Mouse (Mus musculus): Measurements from ENCODE around the gene Mpi. TPM values are rescaled to one million over a fixed set of nuclear protein-coding genes. Genes with fewer than 3 reads are reported as not detected.
A peak's percentile ranks its signal among the peaks of the same experiment; 100 is the strongest.

Gene Mpi
- total and polyA plus RNA-seq, 2 experiments from 2014 or later: 64.6 to 67.9 TPM

GRCm38 (mm10) chr9:57525516-57525915, 27.0 kb downstream of the Mpi start:
- no peaks in the 10 kb centered on the region for H3K27me3 ChIP-seq (ENCODE audit: insufficient read depth, low read length)
- no peak for TF ChIP-seq CTCF (IDR thresholded peaks at IDR 0.05; ENCODE audit: low read depth)
- H3K4me2 ChIP-seq (ENCODE audit: low read depth, low read length): no peak overlapping the region
- DNase-seq (ENCODE audit: low spot score): no peak
- peaks cover 10% of the 10 kb centered on the region; the same call in 1 of the 2 replicates for H3K4me1 ChIP-seq (ENCODE audit: insufficient read depth, low read length)
- no peak for ATAC-seq
- no peak overlapping the region for H3K4me3 ChIP-seq (ENCODE audit: low read length)
- H3K9me3 ChIP-seq (ENCODE audit: low read length): no peaks in the 10 kb centered on the region
- 88% methylated on average over 2 of the region's 2 CpGs for WGBS
- no peak overlapping the region for H3K27ac ChIP-seq
- H3K9ac ChIP-seq (replicated peaks; ENCODE audit: low read length): no peak overlapping the region
- no peaks in the 10 kb centered on the region for H3K36me3 ChIP-seq (ENCODE audit: insufficient read depth, low read length)

DNA sequence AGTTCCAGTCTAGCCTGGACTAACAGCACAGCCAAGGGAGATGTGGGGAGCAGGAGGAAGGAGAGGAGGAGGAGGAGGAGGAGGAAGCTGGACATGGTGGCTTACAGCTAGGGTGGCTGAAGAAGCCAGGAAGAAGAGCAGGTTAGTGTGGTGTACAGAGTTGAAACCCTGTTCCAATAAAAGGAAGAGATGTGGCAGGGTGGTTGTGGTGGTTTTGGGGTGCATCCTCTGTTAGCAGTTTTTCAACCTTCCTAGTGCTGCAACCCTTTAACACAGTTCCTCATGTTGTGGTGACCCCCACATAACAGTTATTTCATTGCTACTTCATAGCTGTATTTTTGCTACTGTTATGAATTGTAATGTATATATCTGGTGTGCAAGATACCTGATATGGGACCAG, 28.1 kb downstream of the Mpi start:
- Histone ChIP-seq H3K4me1 (ENCODE audit: insufficient read depth, low read length) (peaks cover 10% of the 10 kb centered on the region; the same call in 1 of the 2 replicates), H3K9me3 (ENCODE audit: low read length) (no peaks in the 10 kb centered on the region), H3K4me2 (ENCODE audit: low read depth, low read length) (no peak overlapping the region), H3K27ac (no peak overlapping the region), H3K4me3 (ENCODE audit: low read length) (no peak overlapping the region), H3K36me3 (ENCODE audit: insufficient read depth, low read length) (no peaks in the 10 kb centered on the region), H3K27me3 (ENCODE audit: insufficient read depth, low read length) (no peaks in the 10 kb centered on the region), H3K9ac (replicated peaks; ENCODE audit: low read length) (0 out of 2 replicates have a peak overlapping the region, but pooled peaks have one; percentile 2)
- ATAC-seq (no peak), DNase-seq (ENCODE audit: low spot score) (no peak)
- TF ChIP-seq CTCF (IDR thresholded peaks at IDR 0.05; ENCODE audit: low read depth): no peak

- DNase-seq (ENCODE audit: low spot score) (peak; percentile 91), ATAC-seq (no peak)
- Histone ChIP-seq H3K4me3 (ENCODE audit: low read length) (no peak overlapping the region), H3K9me3 (ENCODE audit: low read length) (no peaks in the 10 kb centered on the region), H3K4me2 (ENCODE audit: low read depth, low read length) (no peak overlapping the region), H3K27me3 (ENCODE audit: insufficient read depth, low read length) (no peaks in the 10 kb centered on the region), H3K4me1 (ENCODE audit: insufficient read depth, low read length) (peaks cover 10% of the 10 kb centered on the region; the same call in 1 of the 2 replicates), H3K9ac (replicated peaks; ENCODE audit: low read length) (no peak overlapping the region), H3K36me3 (ENCODE audit: insufficient read depth, low read length) (no peaks in the 10 kb centered on the region), H3K27ac (no peak overlapping the region)
- TF ChIP-seq CTCF (IDR thresholded peaks at IDR 0.05; ENCODE audit: low read depth): peak; percentile 69
- whole genome bisulfite sequencing: 83% methylated on average over 1 of the region's 1 CpGs
These were observed 28.8 kb downstream of the Mpi start for GRCm38 (mm10) chr9:57523754-57524153.

- H3K36me3 ChIP-seq (ENCODE audit: insufficient read depth, low read length): no peaks in the 10 kb centered on the region
- H3K4me2 ChIP-seq (ENCODE audit: low read depth, low read length): peak overlapping the region; percentile 77
- ATAC-seq: no peak
- H3K9me3 ChIP-seq (ENCODE audit: low read length): no peaks in the 10 kb centered on the region
- no peak for DNase-seq (ENCODE audit: low spot score)
- H3K9ac ChIP-seq (replicated peaks; ENCODE audit: low read length): peak overlapping the region; percentile 98; the same call in 1 of the 2 replicates
- H3K27ac ChIP-seq: no peak overlapping the region
- H3K4me1 ChIP-seq (ENCODE audit: insufficient read depth, low read length): peaks cover 10% of the 10 kb centered on the region; the same call in 1 of the 2 replicates
- H3K4me3 ChIP-seq (ENCODE audit: low read length): peak overlapping the region; percentile 98
- no peak for TF ChIP-seq CTCF (IDR thresholded peaks at IDR 0.05; ENCODE audit: low read depth)
- 82% methylated on average over 4 of the region's 4 CpGs for WGBS
- H3K27me3 ChIP-seq (ENCODE audit: insufficient read depth, low read length): no peaks in the 10 kb centered on the region
These were observed 29.7 kb downstream of the Mpi start for GRCm38 (mm10) chr9:57522861-57523246.

GRCm38 (mm10) chr9:57522114-57522860, 30.3 kb downstream of the Mpi start:
- Histone ChIP-seq H3K4me2 (ENCODE audit: low read depth, low read length) (peak overlapping the region; percentile 77), H3K36me3 (ENCODE audit: insufficient read depth, low read length) (no peaks in the 10 kb centered on the region), H3K4me1 (ENCODE audit: insufficient read depth, low read length) (peaks cover 10% of the 10 kb centered on the region; the same call in 1 of the 2 replicates), H3K27ac (peak overlapping the region; percentile 97), H3K9me3 (ENCODE audit: low read length) (no peaks in the 10 kb centered on the region), H3K27me3 (ENCODE audit: insufficient read depth, low read length) (no peaks in the 10 kb centered on the region), H3K9ac (replicated peaks; ENCODE audit: low read length) (peak overlapping the region; percentile 98), H3K4me3 (ENCODE audit: low read length) (peak overlapping the region; percentile 98)
- no peak for TF ChIP-seq CTCF (IDR thresholded peaks at IDR 0.05; ENCODE audit: low read depth)
- DNase-seq (ENCODE audit: low spot score) (no peak), ATAC-seq (no peak)
- WGBS: 47% methylated on average over 7 of the region's 7 CpGs

GRCm38 (mm10) chr9:57521056-57521911, 31.3 kb downstream of the Mpi start, which contains the start of gene Cox5a:
Cox5a (plus strand) TSS chr9:57521274.
- 2% methylated on average over 92 of the region's 95 CpGs for WGBS
- H3K4me3 ChIP-seq (ENCODE audit: low read length): peak within 1 kb of the TSS; percentile 98
- H3K27ac ChIP-seq: peak within 1 kb of the TSS; percentile 97
- no peaks in the 10 kb centered on the region for H3K27me3 ChIP-seq (ENCODE audit: insufficient read depth, low read length)
- DNase-seq (ENCODE audit: low spot score): peak; percentile 97
- no peak; the same call in 1 of the 2 replicates for TF ChIP-seq CTCF (IDR thresholded peaks at IDR 0.05; ENCODE audit: low read depth)
- H3K4me1 ChIP-seq (ENCODE audit: insufficient read depth, low read length): peaks cover 10% of the 10 kb centered on the region; the same call in 1 of the 2 replicates
- ATAC-seq: peak; percentile 96
- H3K4me2 ChIP-seq (ENCODE audit: low read depth, low read length): peak within 1 kb of the TSS; percentile 77
- peak within 1 kb of the TSS; percentile 98 for H3K9ac ChIP-seq (replicated peaks; ENCODE audit: low read length)
- no peaks in the 10 kb centered on the region for H3K9me3 ChIP-seq (ENCODE audit: low read length)
- H3K36me3 ChIP-seq (ENCODE audit: insufficient read depth, low read length): no peaks in the 10 kb centered on the region

Data from hindbrain, postnatal 0 days (tissue).